Mouse (Mus musculus): ENCODE data around the gene D1Pas1. TPM values are rescaled to one million over a fixed set of nuclear protein-coding genes. Genes with fewer than 3 reads are reported as not detected.

The D1Pas1 gene
- polyA plus RNA-seq, 1 experiment = 0.08 TPM

DNA sequence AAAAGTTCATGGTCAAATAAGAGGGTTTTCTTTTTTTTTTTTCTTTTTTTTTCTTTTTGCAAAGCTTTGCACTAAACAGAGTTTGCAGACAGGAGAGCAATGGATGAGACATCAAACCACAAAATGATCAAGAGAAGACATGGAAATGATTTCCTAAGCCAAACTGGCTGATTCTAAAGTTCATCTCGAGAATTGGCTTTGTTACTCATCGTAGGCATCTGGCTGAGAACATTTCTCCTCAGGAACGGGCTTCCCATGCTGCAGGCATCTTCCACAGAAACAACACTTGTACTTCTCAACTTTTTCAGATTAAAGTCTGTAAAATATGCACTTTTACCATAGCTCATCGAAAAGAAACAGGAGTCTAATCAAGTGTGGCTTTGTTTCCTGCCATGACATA is 21.6 kb downstream of the D1Pas1 start:
- H3K27me3 ChIP-seq (ENCODE audit: control insufficient read depth, insufficient read depth, low read length) = no peaks in the 10 kb centered on the region
- TF ChIP-seq POLR2A (IDR thresholded peaks at IDR 0.05; ENCODE audit: borderline replicate concordance, insufficient read depth, low read length) (no peak), CTCF (IDR thresholded peaks at IDR 0.05; ENCODE audit: borderline replicate concordance, insufficient read depth, low read depth, low read length) (no peak)

DNA sequence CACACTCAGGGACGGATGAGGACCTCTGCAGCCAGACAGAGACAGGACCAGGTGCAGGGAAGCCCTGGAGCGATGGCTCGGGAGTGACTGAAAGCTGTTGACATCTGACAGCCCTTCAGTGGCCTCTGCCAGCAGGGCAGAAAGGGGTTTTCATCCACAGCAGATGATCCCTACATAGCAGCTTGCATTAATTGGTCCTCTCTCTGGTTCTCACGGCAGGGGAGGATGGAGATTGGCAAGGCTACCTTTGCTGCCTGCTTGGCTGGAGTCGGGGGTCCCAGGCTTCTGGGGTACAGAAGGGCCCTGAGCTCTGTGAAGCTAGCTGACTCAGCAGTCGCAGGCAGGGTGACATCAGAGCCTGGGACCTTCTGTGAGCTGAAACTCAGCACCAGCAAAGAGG is 24.3 kb downstream of the D1Pas1 start:
- H3K27me3 ChIP-seq (ENCODE audit: control insufficient read depth, insufficient read depth, low read length) = no peaks in the 10 kb centered on the region
- DNase-seq = no peak
- H3K4me1 ChIP-seq (ENCODE audit: control insufficient read depth, insufficient read depth, low read length) = no peaks in the 10 kb centered on the region
- H3K4me3 ChIP-seq (replicated peaks; ENCODE audit: insufficient read depth, low read depth, low read length) = no peak overlapping the region
- H3K27ac ChIP-seq (ENCODE audit: insufficient read depth, low read length) = no peak overlapping the region
- WGBS = 11% methylated on average over 6 of the region's 6 CpGs
- TF ChIP-seq CTCF (IDR thresholded peaks at IDR 0.05; ENCODE audit: borderline replicate concordance, insufficient read depth, low read depth, low read length) = no peak
- TF ChIP-seq POLR2A (IDR thresholded peaks at IDR 0.05; ENCODE audit: borderline replicate concordance, insufficient read depth, low read length) = no peak

More for the DNA sequence above, 21.6 kb downstream of the D1Pas1 start:
- WGBS = 36% methylated on average over 4 of the region's 4 CpGs
- DNase-seq = no peak
- Histone ChIP-seq H3K27ac (ENCODE audit: insufficient read depth, low read length) (no peak overlapping the region), H3K4me3 (replicated peaks; ENCODE audit: insufficient read depth, low read depth, low read length) (no peak overlapping the region), H3K4me1 (ENCODE audit: control insufficient read depth, insufficient read depth, low read length) (no peaks in the 10 kb centered on the region)

DNA sequence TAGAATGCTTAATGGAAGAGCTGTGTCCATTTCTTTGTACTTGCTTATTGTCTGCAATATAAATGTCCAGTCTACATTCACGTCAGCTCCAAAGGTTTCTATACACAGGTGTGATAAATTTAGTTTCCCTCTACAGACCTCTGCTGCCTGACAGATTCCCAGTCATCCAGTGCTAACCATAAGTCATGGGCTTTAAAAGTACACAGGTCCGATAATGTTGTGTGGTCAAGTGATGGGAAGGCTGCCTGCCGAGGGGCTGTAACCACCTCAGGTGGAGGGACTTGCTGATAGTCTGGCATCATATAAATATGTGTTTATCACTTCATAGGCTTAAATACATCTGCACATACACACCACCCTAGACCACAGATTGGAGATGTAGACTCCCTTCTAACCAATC is 24.9 kb downstream of the D1Pas1 start:
- no peak for DNase-seq
- WGBS = 94% methylated on average over 3 of the region's 3 CpGs
- no peak for TF ChIP-seq CTCF (IDR thresholded peaks at IDR 0.05; ENCODE audit: borderline replicate concordance, insufficient read depth, low read depth, low read length)
- TF ChIP-seq POLR2A (IDR thresholded peaks at IDR 0.05; ENCODE audit: borderline replicate concordance, insufficient read depth, low read length) = no peak
- no peak overlapping the region for H3K4me3 ChIP-seq (replicated peaks; ENCODE audit: insufficient read depth, low read depth, low read length)
- H3K27me3 ChIP-seq (ENCODE audit: control insufficient read depth, insufficient read depth, low read length) = no peaks in the 10 kb centered on the region
- H3K27ac ChIP-seq (ENCODE audit: insufficient read depth, low read length) = no peak overlapping the region
- no peaks in the 10 kb centered on the region for H3K4me1 ChIP-seq (ENCODE audit: control insufficient read depth, insufficient read depth, low read length)

DNA sequence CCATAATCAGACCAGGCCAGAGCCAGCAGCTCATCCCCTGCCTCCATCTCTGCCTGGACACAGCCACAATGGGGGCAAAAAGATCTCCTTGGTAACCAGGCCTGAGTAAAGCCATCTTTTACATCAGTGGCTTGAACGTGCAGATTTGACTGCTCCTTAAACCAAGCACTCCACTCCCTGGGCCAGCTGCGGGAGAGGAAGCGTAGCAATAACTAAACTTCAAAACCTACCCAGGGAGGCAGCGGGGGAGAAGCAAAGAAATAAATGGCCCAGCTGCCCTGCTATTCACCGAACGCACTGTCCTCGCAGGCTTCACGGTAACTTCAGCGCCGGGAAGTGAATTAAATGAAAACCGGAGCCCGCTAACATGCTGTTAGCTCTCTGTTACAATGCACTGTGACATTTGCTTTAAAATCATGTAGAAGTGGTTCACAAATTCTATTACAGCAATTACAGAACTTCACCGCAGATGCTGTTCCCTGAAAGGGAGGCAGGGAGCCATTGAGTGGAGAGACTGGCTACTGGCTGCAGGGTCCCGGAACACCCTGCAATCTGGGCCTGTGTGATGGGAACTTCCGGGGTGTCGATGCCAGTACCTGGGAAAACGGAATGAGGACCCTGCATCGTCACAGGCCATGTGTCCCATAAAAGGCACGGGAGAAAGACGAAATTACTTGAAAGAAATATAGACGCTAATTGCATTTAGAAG is 30.5 kb downstream of the D1Pas1 start:
- no peaks in the 10 kb centered on the region for H3K27me3 ChIP-seq (ENCODE audit: control insufficient read depth, insufficient read depth, low read length)
- no peak overlapping the region for H3K27ac ChIP-seq (ENCODE audit: insufficient read depth, low read length)
- TF ChIP-seq POLR2A (IDR thresholded peaks at IDR 0.05; ENCODE audit: borderline replicate concordance, insufficient read depth, low read length) (no peak), CTCF (IDR thresholded peaks at IDR 0.05; ENCODE audit: borderline replicate concordance, insufficient read depth, low read depth, low read length) (no peak)
- H3K4me3 ChIP-seq (replicated peaks; ENCODE audit: insufficient read depth, low read depth, low read length) = no peak overlapping the region
- 64% methylated on average over 21 of the region's 21 CpGs for WGBS
- H3K4me1 ChIP-seq (ENCODE audit: control insufficient read depth, insufficient read depth, low read length) = no peaks in the 10 kb centered on the region
- no peak for DNase-seq

DNA sequence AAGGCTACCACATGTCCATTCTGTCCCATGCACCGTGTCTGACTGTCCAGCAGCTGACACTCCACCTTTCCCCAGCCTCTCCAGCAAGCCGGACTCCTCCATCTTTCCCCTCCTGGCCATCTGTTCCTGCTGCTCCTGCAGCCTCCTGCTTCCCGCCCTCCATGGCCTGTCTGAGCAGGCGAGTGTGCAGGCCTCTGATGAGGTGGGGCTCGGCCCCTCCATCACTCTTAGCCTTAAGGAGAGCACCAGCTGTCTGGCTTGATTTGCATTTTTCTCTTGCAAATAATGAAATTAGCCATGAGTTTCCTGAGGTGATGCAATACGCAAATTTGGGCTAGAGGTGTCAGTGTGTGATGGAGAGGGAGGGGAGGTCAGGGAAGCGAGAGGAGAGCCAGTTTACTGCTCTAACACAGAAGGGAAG is 36.2 kb downstream of the D1Pas1 start:
- no peak for TF ChIP-seq CTCF (IDR thresholded peaks at IDR 0.05; ENCODE audit: borderline replicate concordance, insufficient read depth, low read depth, low read length)
- no peak for TF ChIP-seq POLR2A (IDR thresholded peaks at IDR 0.05; ENCODE audit: borderline replicate concordance, insufficient read depth, low read length)
- H3K27me3 ChIP-seq (ENCODE audit: control insufficient read depth, insufficient read depth, low read length) = no peaks in the 10 kb centered on the region
- no peak overlapping the region for H3K27ac ChIP-seq (ENCODE audit: insufficient read depth, low read length)
- 19% methylated on average over 7 of the region's 7 CpGs for WGBS
- H3K4me1 ChIP-seq (ENCODE audit: control insufficient read depth, insufficient read depth, low read length) = no peaks in the 10 kb centered on the region
- H3K4me3 ChIP-seq (replicated peaks; ENCODE audit: insufficient read depth, low read depth, low read length) = no peak overlapping the region
- peak; percentile 17 to 44 for DNase-seq

DNA sequence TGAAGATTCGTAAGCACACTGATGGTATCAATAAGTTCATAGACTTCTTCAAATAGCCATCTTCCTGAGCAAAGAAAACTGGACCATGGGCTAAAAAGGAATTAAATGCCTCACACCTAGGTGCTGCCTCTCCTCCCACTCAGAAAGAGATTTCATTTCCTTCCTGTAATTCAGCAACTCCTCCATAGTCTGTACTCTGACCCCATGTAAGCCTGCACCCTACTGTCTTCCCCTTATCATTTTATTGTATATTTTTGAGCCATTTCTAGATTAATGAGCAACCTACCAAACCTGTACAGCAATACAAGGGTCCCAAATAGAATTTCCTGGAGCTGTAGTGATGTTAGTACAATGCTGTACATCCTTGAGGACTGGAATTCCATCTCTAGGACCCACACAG is 37.1 kb downstream of the D1Pas1 start:
- 97% methylated on average over 1 of the region's 1 CpGs for WGBS
- no peak overlapping the region for H3K4me3 ChIP-seq (replicated peaks; ENCODE audit: insufficient read depth, low read depth, low read length)
- TF ChIP-seq CTCF (IDR thresholded peaks at IDR 0.05; ENCODE audit: borderline replicate concordance, insufficient read depth, low read depth, low read length) (no peak), POLR2A (IDR thresholded peaks at IDR 0.05; ENCODE audit: borderline replicate concordance, insufficient read depth, low read length) (no peak)

DNA sequence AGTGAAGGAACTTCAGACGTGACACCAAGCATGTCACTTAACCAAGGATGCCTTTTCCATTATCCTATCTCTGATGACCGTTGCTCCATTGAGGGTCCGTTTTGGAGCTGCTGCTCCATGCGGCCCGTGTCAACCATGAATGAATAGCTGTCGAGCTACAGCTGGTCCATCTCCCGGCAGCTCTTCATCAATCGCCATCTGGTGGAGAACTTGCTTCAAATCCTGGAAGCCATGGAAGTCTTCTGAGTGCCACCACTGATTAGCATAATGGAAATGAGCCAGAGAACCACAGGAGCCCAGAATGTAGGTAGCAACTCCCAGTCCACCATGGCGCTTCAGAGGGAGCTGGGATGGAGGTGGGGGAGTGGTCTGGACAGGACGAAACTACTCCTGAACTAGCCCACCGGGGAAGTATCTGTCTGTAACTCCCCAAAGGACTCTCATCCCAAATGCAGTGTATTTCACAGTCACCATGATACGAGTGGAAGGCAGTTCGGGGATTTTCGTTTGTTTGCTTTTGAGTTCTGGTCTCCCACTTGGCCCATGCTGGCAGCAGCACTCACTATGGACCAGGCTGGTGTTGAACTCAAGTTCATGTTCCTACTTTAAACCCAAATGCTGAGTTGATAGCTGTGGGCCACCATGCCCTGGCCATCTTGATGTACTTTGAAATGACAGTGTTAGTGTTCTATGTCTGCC is 39.2 kb downstream of the D1Pas1 start:
- 44% methylated on average over 14 of the region's 14 CpGs for WGBS
- no peak overlapping the region for H3K27ac ChIP-seq (ENCODE audit: insufficient read depth, low read length)
- no peaks in the 10 kb centered on the region for H3K4me1 ChIP-seq (ENCODE audit: control insufficient read depth, insufficient read depth, low read length)
- no peak overlapping the region for H3K4me3 ChIP-seq (replicated peaks; ENCODE audit: insufficient read depth, low read depth, low read length)
- no peak for DNase-seq
- no peaks in the 10 kb centered on the region for H3K27me3 ChIP-seq (ENCODE audit: control insufficient read depth, insufficient read depth, low read length)
- no peak for TF ChIP-seq CTCF (IDR thresholded peaks at IDR 0.05; ENCODE audit: borderline replicate concordance, insufficient read depth, low read depth, low read length)
- TF ChIP-seq POLR2A (IDR thresholded peaks at IDR 0.05; ENCODE audit: borderline replicate concordance, insufficient read depth, low read length) = no peak

More for the DNA sequence above, 37.1 kb downstream of the D1Pas1 start:
- no peaks in the 10 kb centered on the region for H3K4me1 ChIP-seq (ENCODE audit: control insufficient read depth, insufficient read depth, low read length)
- no peaks in the 10 kb centered on the region for H3K27me3 ChIP-seq (ENCODE audit: control insufficient read depth, insufficient read depth, low read length)
- no peak overlapping the region for H3K27ac ChIP-seq (ENCODE audit: insufficient read depth, low read length)
- no peak for DNase-seq

DNA sequence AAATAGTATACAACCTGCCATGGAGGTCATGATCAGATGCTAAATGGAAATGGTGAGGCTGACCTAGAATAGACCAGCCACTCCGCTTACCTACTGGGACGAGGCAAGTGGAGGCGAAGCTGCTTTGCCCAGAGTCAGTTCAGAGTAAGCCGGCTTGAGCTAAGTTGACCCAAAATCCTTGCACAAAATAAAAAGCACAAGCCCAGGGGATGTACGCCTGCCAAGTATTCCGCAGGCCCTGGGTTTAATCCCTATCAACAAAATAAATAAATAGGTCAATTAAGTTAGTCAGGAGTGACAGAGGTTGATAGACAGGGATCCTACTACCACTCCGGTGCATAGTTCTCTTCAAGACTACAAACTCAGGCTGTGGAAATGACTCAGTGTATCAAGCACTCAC is 41.0 kb downstream of the D1Pas1 start:
- Histone ChIP-seq H3K27me3 (ENCODE audit: control insufficient read depth, insufficient read depth, low read length) (no peaks in the 10 kb centered on the region), H3K4me1 (ENCODE audit: control insufficient read depth, insufficient read depth, low read length) (no peaks in the 10 kb centered on the region), H3K27ac (ENCODE audit: insufficient read depth, low read length) (no peak overlapping the region), H3K4me3 (replicated peaks; ENCODE audit: insufficient read depth, low read depth, low read length) (no peak overlapping the region)
- 80% methylated on average over 7 of the region's 7 CpGs for WGBS
- no peak for DNase-seq
- TF ChIP-seq CTCF (IDR thresholded peaks at IDR 0.05; ENCODE audit: borderline replicate concordance, insufficient read depth, low read depth, low read length) (no peak), POLR2A (IDR thresholded peaks at IDR 0.05; ENCODE audit: borderline replicate concordance, insufficient read depth, low read length) (no peak)

All from cerebellum, adult 2 months (tissue).